ENCODE assay signal across 15 mouse cellular contexts in the genomic region with DNA sequence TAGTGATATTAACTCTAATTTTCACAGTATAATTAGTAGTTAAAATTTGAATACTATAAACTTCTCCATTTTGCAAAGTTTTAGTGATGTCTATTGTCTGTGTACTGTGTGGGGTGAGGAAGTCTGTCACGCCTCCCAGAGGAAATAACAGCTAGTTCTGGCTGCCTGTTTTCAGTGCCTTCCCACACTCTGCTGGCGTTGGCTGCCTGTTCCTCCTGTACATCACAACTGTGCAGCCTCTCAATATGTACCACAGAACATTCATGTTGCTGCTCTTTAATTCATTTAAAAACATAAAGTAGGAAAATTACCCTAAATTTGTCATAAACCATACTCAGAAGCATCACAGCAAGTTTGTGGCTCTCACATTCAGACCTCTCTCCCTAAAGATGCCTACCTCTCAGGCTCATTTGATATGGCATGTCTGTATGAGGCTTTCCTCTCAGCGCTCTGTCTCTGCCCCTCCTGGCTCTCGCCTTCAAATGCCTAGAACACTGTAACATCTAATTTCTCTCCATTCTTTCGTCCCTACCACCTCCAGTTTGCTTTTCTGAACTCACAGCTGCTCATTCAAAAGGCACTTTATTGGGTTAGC.
DNase-seq lines count a peak whose midpoint lies in the region; ATAC-seq lines count a peak whose summit lies in the region.
"Had no signal": no experiment of that assay in that cellular context is flagged by ENCODE, and none has a peak within 500 bp of the region (broad histone marks: within the 10 kb centered on the region; RNA-seq: fewer than 3 reads in every experiment).

No protein-coding gene starts in this region.

- ATAC-seq in cerebellum, adult (ENCODE audit: insufficient number of reproducible peaks, low FRiP score, low TSS enrichment) = peak; percentile 77
- no peak for ATAC-seq in inflammation-experienced regulatory T-cells, adult 6 months
- ATAC-seq: CD4-positive, CD25-positive, alpha-beta regulatory T cell, adult 4 months had no signal

- DNase-seq in cerebellum, postnatal 4 days (ENCODE audit: low spot score in 2 of 2) = no peak
- DNase-seq in right cerebral cortex, adult 18-20 months = peak; percentile 18
- no peak for DNase-seq in right cerebral cortex, postnatal 14 days
- DNase-seq in cerebellum, postnatal 36 days = peak; percentile 36 to 58
- DNase-seq in urinary bladder, adult 18-20 months (ENCODE audit: low spot score in 2 of 2) = no peak
- DNase-seq in gastrocnemius, adult 8-10 months (ENCODE audit: low spot score in 2 of 2) = no peak
- DNase-seq: gastrocnemius, postnatal 25 days; kidney, adult 8-10 months; kidney, postnatal 4 days; lung, adult 2 months; lung, postnatal 36 days; thymus, adult 18-20 months had no signal

Comparison
In these comparisons a context has a peak if more than half of its experiments do, and no peak if none do; other contexts are left out.
1. DNase-seq: peak in right cerebral cortex, adult 18-20 months (single experiment) and cerebellum, postnatal 36 days (2 of 2); none in cerebellum, postnatal 4 days (0 of 2), right cerebral cortex, postnatal 14 days (single experiment), urinary bladder, adult 18-20 months (0 of 2) and gastrocnemius, adult 8-10 months (0 of 2).